Mouse (Mus musculus) limb, embryonic 11.5 days (tissue): ENCODE measurements around the gene Ube2t. TPM values are rescaled to one million over a fixed set of nuclear protein-coding genes. Genes with fewer than 3 reads are reported as not detected.

ENCODE experiments used
- ATAC-seq: fragments of 200-750 bp; cut with Nextera tagmentation; 2 replicates; pipeline ENCODE4 v1.8.0; 2017; ENCODE audit warnings: low read depth; ENCODE audit not compliant: insufficient number of reproducible peaks, low FRiP score, low TSS enrichment
- DNase-seq: peaks from one replicate; pipeline ENCODE4 v3.0.0-alpha.2; 2015; ENCODE audit warnings: low spot score
- H3K27ac ChIP-seq: fragments of 300-500 bp; sonication (generic); replicated peaks from 2 replicates; pipeline ENCODE4 v1.5.1; 2014; ENCODE audit warnings: low read depth, mild to moderate bottlenecking, low read length
- H3K27me3 ChIP-seq: fragments of 300-500 bp; sonication (generic); 2 replicates; pipeline ENCODE4 v1.6.1; 2014; ENCODE audit warnings: mild to moderate bottlenecking, low read length, mixed read lengths; ENCODE audit not compliant: control insufficient read depth, insufficient read depth
- H3K36me3 ChIP-seq: fragments of 300-500 bp; sonication (generic); 2 replicates; pipeline ENCODE4 v1.6.1; 2014; ENCODE audit warnings: mild to moderate bottlenecking, low read length, moderate library complexity, mixed read lengths; ENCODE audit not compliant: control insufficient read depth, insufficient read depth
- H3K4me1 ChIP-seq: fragments of 300-500 bp; sonication (generic); 2 replicates; pipeline ENCODE4 v1.6.1; 2014; ENCODE audit warnings: low read length, mixed read lengths; ENCODE audit not compliant: control insufficient read depth, insufficient read depth
- H3K4me2 ChIP-seq: fragments of 300-500 bp; sonication (generic); 2 replicates; pipeline ENCODE4 v1.6.1; 2014; ENCODE audit warnings: low read depth, mild to moderate bottlenecking, moderate library complexity; ENCODE audit not compliant: severe bottlenecking
- H3K4me3 ChIP-seq: fragments of 300-500 bp; sonication (generic); 2 replicates; pipeline ENCODE4 v1.5.1; 2014; ENCODE audit warnings: low read depth, low read length
- H3K9ac ChIP-seq: fragments of 300-500 bp; sonication (generic); 2 replicates; pipeline ENCODE4 v1.6.1; 2014; ENCODE audit warnings: mild to moderate bottlenecking, low read length
- H3K9me3 ChIP-seq: fragments of 300-500 bp; sonication (generic); 2 replicates; pipeline ENCODE4 v1.6.1; 2016; ENCODE audit warnings: low read length; ENCODE audit not compliant: control insufficient read depth
- WGBS: fragments of 180-500 bp; shearing (Covaris S2); extraction: QIAGEN DNeasy Blood & Tissue Kit; methylation state at CpG from one replicate; pipeline ENCODE4 v1.1.7; 2014; 5-methylcytosine and 5-hydroxymethylcytosine counted together
- polyA plus RNA-seq: library from polyadenylated mRNA; unstranded; fragments of >200 nt; fragmentation: Nextera tagmentation; extraction: Ambion mirVana; gene quantifications from 2 replicates; pipeline ENCODE4 v1.2.1, GENCODE M21; 2014

Gene Ube2t
- polyA plus RNA-seq, 1 experiment from 2014 or later, result 46.7 TPM

DNA sequence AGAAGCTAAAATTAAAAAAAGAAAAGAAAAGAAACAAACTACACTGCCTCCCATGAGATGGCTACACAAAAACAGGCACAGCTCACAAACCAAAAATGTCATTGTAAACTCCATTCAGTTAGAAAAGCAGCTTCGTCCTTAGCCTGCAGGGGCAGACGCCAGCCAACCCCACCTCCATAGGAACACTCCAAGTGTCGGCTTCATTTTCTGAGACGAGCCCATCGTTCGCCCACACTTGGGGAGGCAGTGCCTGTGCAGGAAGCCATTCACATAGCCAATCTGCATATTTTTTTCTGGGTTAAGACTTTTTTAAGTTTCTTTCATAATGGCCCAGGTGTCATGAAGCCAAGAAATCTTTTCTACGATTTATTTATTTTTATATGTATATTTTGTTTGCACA, 14.8 kb upstream of the Ube2t start:
- H3K9me3 ChIP-seq, result no peaks in the 10 kb centered on the region
- H3K4me3 ChIP-seq, result no peak overlapping the region
- H3K9ac ChIP-seq, result no peak overlapping the region
- H3K4me1 ChIP-seq, result no peaks in the 10 kb centered on the region
- H3K27me3 ChIP-seq, result no peaks in the 10 kb centered on the region
- no peak for DNase-seq
- no peak for ATAC-seq
- H3K36me3 ChIP-seq, result no peaks in the 10 kb centered on the region
- H3K4me2 ChIP-seq, result no peak overlapping the region
- no peak overlapping the region for H3K27ac ChIP-seq
- WGBS, result 85% methylated on average over 7 of the region's 7 CpGs

DNA sequence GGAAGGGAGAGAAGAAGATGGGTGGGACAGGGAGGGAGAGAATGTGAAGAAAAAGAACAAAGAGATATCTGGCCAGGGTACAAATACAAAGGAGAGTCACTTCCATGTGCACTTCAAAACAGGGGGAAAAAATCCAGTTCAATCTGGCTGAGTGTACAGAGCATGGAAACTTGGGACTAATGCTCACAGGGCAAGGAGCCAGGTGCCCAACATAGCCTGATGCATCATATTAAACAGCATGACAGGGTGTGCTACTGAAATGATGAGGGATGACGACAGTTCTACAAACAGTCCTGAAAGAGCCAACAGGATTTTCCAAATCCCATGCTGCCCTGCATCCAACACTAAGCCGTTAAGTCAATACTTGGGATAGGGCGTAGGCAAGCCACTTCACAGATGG, 12.4 kb upstream of the Ube2t start:
- no peaks in the 10 kb centered on the region for H3K27me3 ChIP-seq
- no peaks in the 10 kb centered on the region for H3K36me3 ChIP-seq
- no peaks in the 10 kb centered on the region for H3K4me1 ChIP-seq
- no peaks in the 10 kb centered on the region for H3K9me3 ChIP-seq
- no peak overlapping the region for H3K4me3 ChIP-seq
- 96% methylated on average over 3 of the region's 3 CpGs for WGBS
- H3K4me2 ChIP-seq, result no peak overlapping the region
- H3K27ac ChIP-seq, result no peak overlapping the region
- H3K9ac ChIP-seq, result no peak overlapping the region
- no peak for DNase-seq
- ATAC-seq, result no peak

DNA sequence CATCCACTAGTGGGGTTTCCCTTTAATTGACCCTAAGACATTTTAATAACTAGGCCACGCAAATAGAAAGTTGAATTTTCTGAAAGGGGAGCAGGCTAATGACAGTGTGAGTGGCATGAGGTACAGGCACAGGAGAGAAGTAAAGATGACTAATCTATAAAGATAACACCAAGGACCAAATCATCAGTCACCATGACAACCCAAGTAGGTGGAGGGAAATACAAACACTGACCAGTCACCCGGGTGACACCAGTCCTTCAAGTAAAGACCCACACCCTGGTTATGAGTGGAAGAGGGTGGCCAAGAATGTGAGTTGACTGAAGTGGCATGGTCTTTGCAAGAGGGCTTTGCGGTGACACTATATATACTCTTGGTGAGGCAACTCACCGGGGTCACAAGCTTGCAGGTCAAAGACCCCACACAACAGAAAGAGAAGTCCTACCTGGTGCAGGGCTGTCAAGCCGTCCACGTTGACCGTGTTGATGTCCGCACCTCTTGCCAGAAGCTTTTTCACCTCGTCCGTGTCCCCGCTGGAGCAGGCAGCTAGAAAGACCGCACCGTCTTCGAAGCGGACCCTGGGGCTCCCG, 7.2 kb upstream of the Ube2t start:
- WGBS, result 6% methylated on average over 16 of the region's 16 CpGs
- Histone ChIP-seq H3K9me3 (no peaks in the 10 kb centered on the region), H3K4me2 (peak overlapping the region; percentile 80), H3K4me1 (no peaks in the 10 kb centered on the region), H3K27ac (peak overlapping the region; percentile 80), H3K27me3 (no peaks in the 10 kb centered on the region), H3K4me3 (peak overlapping the region; percentile 87), H3K9ac (peak overlapping the region; percentile 86), H3K36me3 (no peaks in the 10 kb centered on the region)
- peak; percentile 58; the same call in 1 of the 2 replicates for ATAC-seq
- DNase-seq, result no peak

DNA sequence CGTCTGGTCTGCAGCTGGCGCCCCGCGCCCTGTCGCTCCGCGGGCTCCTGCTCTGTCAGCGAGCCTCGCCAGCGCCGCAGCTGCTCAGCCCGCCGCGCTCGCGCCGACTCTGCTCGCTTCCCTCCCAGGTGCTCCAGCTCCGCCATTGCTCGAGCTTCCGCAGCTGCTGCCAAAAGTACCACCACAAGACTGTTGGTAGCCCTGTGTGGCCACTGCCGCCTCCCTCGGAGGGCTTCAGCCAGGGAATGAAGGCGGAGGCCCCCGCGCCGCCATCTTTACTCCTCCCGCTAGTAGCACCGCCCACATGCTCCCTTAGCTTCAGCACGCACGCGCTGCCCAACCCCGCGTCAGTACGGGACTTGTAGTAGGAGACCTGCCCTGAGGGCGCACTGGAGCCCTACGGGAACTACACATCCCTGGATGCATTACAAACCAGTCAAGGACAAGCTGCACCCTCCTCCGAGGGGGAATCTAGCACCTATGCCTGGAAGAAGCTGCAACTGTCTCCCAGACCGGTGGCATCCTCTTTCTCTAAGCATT, 6.7 kb upstream of the Ube2t start, which contains the start of gene Ppp1r12b:
Gene Ppp1r12b, minus strand, starts transcription at position 306 of the 540 bp plus-strand sequence.
- Histone ChIP-seq H3K27ac (peak within 1 kb of the TSS; percentile 80), H3K9ac (peak within 1 kb of the TSS; percentile 86), H3K27me3 (no peaks in the 10 kb centered on the region), H3K4me2 (peak within 1 kb of the TSS; percentile 80), H3K36me3 (no peaks in the 10 kb centered on the region), H3K4me1 (no peaks in the 10 kb centered on the region), H3K4me3 (peak within 1 kb of the TSS; percentile 87), H3K9me3 (no peaks in the 10 kb centered on the region)
- WGBS, result under 1% methylated on average over 39 of the region's 39 CpGs
- ATAC-seq (peak; percentile 93), DNase-seq (peak; percentile 94)

DNA sequence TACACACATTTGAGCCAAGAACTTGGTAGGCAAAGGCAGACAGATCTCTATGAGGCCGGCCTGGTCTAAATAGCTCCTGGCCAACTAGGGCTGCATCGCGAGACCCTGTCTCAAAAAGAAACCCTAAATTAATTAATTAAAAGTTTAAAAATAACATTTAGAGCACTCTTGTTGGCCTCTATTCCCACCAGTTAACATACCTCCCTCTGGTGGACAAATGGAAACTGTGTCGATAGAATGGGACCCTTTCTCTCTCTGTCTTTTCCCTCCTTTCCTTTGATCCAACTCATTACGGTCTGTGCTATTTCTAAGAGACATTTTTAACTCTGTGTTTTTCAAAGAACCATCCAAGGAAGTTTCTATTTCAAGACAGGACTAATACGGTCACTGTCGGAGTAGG, 1.7 kb upstream of the Ube2t start:
- H3K36me3 ChIP-seq, result no peaks in the 10 kb centered on the region
- no peak overlapping the region for H3K4me2 ChIP-seq
- H3K27ac ChIP-seq, result no peak overlapping the region
- H3K9me3 ChIP-seq, result no peaks in the 10 kb centered on the region
- H3K9ac ChIP-seq, result no peak overlapping the region
- WGBS, result 63% methylated on average over 7 of the region's 7 CpGs
- H3K4me3 ChIP-seq, result no peak overlapping the region
- DNase-seq (no peak), ATAC-seq (no peak)
- H3K4me1 ChIP-seq, result no peaks in the 10 kb centered on the region
- no peaks in the 10 kb centered on the region for H3K27me3 ChIP-seq

DNA sequence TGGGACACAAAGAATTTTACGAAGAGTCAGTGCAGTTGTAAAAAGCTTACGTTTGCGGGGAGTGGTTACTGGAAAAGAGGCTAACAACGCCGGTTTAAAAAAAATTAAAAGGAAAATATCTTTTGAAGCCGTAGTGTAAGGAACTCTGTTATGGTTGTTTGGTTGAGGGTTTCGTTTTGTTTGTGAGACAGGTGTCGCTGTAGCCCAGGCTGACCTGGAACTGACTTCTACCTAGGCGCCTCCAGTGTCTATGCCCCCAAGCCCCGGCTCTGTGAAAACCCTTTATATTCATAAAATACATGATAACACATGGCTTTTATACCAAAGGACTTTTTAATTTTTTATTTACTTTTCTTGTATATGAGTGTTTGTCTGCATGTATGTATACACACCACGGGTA, 456 bp downstream of the Ube2t start:
- WGBS, result 5% methylated on average over 11 of the region's 11 CpGs
- ATAC-seq (peak; percentile 41; the same call in 1 of the 2 replicates), DNase-seq (peak; percentile 39)
- Histone ChIP-seq H3K9me3 (no peaks in the 10 kb centered on the region), H3K9ac (peak overlapping the region; percentile 65), H3K36me3 (no peaks in the 10 kb centered on the region), H3K27me3 (no peaks in the 10 kb centered on the region), H3K4me2 (peak overlapping the region; percentile 51), H3K4me1 (no peaks in the 10 kb centered on the region), H3K27ac (no peak overlapping the region), H3K4me3 (peak overlapping the region; percentile 76)

DNA sequence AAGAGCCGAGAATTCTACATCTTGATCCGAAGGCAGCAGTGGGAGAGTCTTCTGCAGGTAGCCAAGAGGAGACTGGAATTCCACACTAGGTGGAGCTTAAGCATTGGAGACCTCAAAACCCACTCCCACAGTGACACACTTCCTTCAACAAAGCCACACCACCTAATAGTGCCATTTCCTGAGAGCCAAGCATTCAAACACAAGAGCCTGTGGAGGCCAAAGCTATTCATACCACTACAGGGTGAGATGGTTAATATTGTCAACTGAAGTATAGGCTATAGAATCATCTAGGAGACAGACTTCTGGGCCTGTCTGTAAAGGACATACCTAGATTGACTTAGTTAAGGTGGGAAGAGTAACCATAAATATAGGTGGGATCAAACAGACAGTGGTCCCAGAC, 3.1 kb downstream of the Ube2t start:
- no peaks in the 10 kb centered on the region for H3K4me1 ChIP-seq
- DNase-seq (no peak), ATAC-seq (no peak)
- H3K4me3 ChIP-seq, result no peak overlapping the region
- H3K27ac ChIP-seq, result no peak overlapping the region
- H3K36me3 ChIP-seq, result no peaks in the 10 kb centered on the region
- 93% methylated on average over 2 of the region's 2 CpGs for WGBS
- H3K9me3 ChIP-seq, result no peaks in the 10 kb centered on the region
- H3K27me3 ChIP-seq, result no peaks in the 10 kb centered on the region
- H3K9ac ChIP-seq, result no peak overlapping the region
- no peak overlapping the region for H3K4me2 ChIP-seq

DNA sequence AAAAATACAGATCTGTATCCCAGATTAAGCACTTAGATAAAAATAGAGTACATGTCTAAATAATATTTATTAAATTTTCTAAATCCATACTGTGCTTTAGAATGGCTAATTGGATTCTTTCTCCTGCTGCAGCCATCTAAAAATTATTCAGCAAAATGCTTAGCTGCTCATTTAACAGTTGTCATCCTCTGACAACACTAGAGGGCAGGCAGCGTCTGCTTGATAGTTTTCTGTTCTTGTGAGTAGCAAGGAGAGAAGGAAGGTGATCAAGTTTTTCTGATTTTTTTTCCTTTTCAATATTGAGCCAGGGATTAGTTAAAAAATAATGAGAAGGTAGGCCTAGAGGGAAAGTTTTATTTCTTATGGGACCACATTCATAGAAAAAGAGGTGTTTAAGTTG, 10.6 kb downstream of the Ube2t start:
- no peak overlapping the region for H3K9ac ChIP-seq
- DNase-seq (no peak), ATAC-seq (no peak)
- no peak overlapping the region for H3K27ac ChIP-seq
- WGBS, result 89% methylated on average over 1 of the region's 1 CpGs
- H3K9me3 ChIP-seq, result no peaks in the 10 kb centered on the region
- no peaks in the 10 kb centered on the region for H3K4me1 ChIP-seq
- no peaks in the 10 kb centered on the region for H3K27me3 ChIP-seq
- no peaks in the 10 kb centered on the region; the same call in 1 of the 2 replicates for H3K36me3 ChIP-seq
- H3K4me3 ChIP-seq, result no peak overlapping the region
- H3K4me2 ChIP-seq, result no peak overlapping the region
